Mouse (Mus musculus) limb, embryonic 11.5 days (tissue): ENCODE results near the gene Tmbim1. TPM values are rescaled to one million over a fixed set of nuclear protein-coding genes. Genes with fewer than 3 reads are reported as not detected.

Experiments
- ATAC-seq: fragments of 200-750 bp; cut with Nextera tagmentation; 2 replicates; pipeline ENCODE4 v1.8.0; 2017; ENCODE audit warnings: low read depth; ENCODE audit not compliant: insufficient number of reproducible peaks, low FRiP score, low TSS enrichment
- DNase-seq: peaks from one replicate; pipeline ENCODE4 v3.0.0-alpha.2; 2015; ENCODE audit warnings: low spot score
- H3K27ac ChIP-seq: fragments of 300-500 bp; sonication (generic); replicated peaks from 2 replicates; pipeline ENCODE4 v1.5.1; 2014; ENCODE audit warnings: low read depth, mild to moderate bottlenecking, low read length
- H3K27me3 ChIP-seq: fragments of 300-500 bp; sonication (generic); 2 replicates; pipeline ENCODE4 v1.6.1; 2014; ENCODE audit warnings: mild to moderate bottlenecking, low read length, mixed read lengths; ENCODE audit not compliant: control insufficient read depth, insufficient read depth
- H3K36me3 ChIP-seq: fragments of 300-500 bp; sonication (generic); 2 replicates; pipeline ENCODE4 v1.6.1; 2014; ENCODE audit warnings: mild to moderate bottlenecking, low read length, moderate library complexity, mixed read lengths; ENCODE audit not compliant: control insufficient read depth, insufficient read depth
- H3K4me1 ChIP-seq: fragments of 300-500 bp; sonication (generic); 2 replicates; pipeline ENCODE4 v1.6.1; 2014; ENCODE audit warnings: low read length, mixed read lengths; ENCODE audit not compliant: control insufficient read depth, insufficient read depth
- H3K4me2 ChIP-seq: fragments of 300-500 bp; sonication (generic); 2 replicates; pipeline ENCODE4 v1.6.1; 2014; ENCODE audit warnings: low read depth, mild to moderate bottlenecking, moderate library complexity; ENCODE audit not compliant: severe bottlenecking
- H3K4me3 ChIP-seq: fragments of 300-500 bp; sonication (generic); 2 replicates; pipeline ENCODE4 v1.5.1; 2014; ENCODE audit warnings: low read depth, low read length
- H3K9ac ChIP-seq: fragments of 300-500 bp; sonication (generic); 2 replicates; pipeline ENCODE4 v1.6.1; 2014; ENCODE audit warnings: mild to moderate bottlenecking, low read length
- H3K9me3 ChIP-seq: fragments of 300-500 bp; sonication (generic); 2 replicates; pipeline ENCODE4 v1.6.1; 2016; ENCODE audit warnings: low read length; ENCODE audit not compliant: control insufficient read depth
- WGBS: fragments of 180-500 bp; shearing (Covaris S2); extraction: QIAGEN DNeasy Blood & Tissue Kit; methylation state at CpG from one replicate; pipeline ENCODE4 v1.1.7; 2014; 5-methylcytosine and 5-hydroxymethylcytosine counted together
- polyA plus RNA-seq: library from polyadenylated mRNA; unstranded; fragments of >200 nt; fragmentation: Nextera tagmentation; extraction: Ambion mirVana; gene quantifications from 2 replicates; pipeline ENCODE4 v1.2.1, GENCODE M21; 2014

Tmbim1 gene
- polyA plus RNA-seq, 1 experiment from 2014 or later, result 10.5 TPM

DNA sequence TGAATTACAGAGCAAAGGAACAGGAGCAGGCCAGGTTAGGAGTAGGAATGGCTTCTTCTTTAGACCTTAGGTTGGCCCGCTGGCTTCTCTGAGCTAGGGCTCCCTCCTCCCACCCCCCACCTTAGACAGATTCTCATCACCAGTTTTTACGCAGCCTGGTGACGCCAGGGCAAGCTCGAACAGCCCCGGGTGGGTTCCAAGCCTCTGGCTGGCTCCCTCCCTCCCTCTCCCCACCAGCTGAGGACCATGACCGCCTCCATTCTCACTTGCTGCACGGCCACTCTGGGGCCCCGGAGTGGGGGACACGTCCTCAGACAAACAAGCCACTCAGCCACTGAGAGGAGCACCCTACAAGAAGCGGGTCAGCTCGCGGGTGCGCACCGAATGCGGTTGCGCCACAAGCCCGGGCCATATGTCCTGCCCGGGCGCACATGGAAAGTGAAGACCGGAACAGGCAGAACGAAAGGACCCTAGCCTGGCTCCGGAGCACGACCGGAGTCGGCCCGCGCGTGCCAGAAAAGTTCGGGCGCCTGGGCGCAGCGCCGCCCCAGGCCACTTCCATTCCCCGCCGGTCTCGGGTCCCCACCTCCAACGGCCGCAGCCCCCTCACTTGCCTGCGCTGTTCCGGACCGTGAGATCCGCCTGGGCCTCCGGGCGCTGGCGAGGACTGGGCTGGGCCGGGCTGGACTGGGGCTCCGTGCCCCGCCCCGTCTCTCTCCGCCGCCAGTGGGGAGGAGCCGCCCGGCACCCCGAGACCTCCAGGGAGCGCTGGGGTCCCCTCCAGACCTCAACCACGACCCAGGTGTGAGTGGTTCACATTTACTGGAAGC lies 1.7 kb downstream of the Tmbim1 start:
- peak overlapping the region; percentile 71 for H3K9ac ChIP-seq
- H3K36me3 ChIP-seq, result no peaks in the 10 kb centered on the region
- H3K4me2 ChIP-seq, result peak overlapping the region; percentile 86
- H3K9me3 ChIP-seq, result no peaks in the 10 kb centered on the region
- DNase-seq (peak; percentile 71), ATAC-seq (peak; percentile 81)
- WGBS, result under 1% methylated on average over 56 of the region's 56 CpGs
- peak overlapping the region; percentile 60 for H3K4me3 ChIP-seq
- H3K27me3 ChIP-seq, result no peaks in the 10 kb centered on the region
- peak overlapping the region; percentile 22; the same call in 1 of the 2 replicates for H3K27ac ChIP-seq
- H3K4me1 ChIP-seq, result peaks cover 7% of the 10 kb centered on the region; the same call in 1 of the 2 replicates

DNA sequence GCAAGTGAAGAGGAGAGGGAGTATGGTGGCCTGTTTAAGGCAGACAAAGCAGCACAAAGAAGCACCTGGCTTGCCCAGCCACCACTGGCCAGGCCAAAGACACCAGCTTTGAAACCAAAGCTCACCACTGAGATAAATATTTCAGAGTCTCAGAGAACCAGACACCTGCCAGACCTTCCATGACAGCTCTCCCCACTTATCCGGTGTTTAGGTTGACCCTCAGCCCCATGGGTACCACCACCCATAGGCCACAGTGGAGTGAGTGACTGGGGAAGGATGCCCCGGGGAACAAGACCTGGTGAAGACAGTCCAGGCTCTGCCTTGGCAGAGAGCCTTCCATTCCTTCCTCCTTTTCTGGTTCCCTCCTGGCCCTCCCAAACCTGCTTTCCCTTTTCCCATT lies 2.6 kb downstream of the Tmbim1 start:
- Histone ChIP-seq H3K4me3 (no peak overlapping the region), H3K27me3 (no peaks in the 10 kb centered on the region), H3K27ac (no peak overlapping the region), H3K9ac (no peak overlapping the region), H3K36me3 (no peaks in the 10 kb centered on the region), H3K4me1 (peaks cover 7% of the 10 kb centered on the region; the same call in 1 of the 2 replicates), H3K4me2 (no peak overlapping the region), H3K9me3 (no peaks in the 10 kb centered on the region)
- no peak for ATAC-seq
- DNase-seq, result no peak
- 77% methylated on average over 2 of the region's 2 CpGs for WGBS

DNA sequence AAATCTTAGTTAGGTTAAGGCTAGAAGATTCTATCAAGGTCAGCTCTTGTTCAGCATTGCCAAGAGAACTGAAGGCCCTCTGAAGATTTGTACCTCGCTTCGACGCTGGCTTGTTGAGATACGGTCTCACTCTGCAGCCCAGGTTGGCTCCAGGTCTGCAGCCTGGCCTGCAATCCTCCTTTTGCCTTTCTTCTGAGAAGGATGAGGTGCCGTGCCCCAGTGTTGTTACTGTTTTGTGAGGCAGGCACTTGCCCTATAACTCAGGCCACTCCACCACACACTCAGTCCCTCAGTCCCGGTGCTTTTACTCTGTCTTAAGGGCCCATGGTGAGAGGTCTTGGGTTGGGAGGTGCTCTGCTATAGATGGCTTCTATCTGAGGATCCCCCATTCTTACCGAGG lies 3.2 kb downstream of the Tmbim1 start:
- Histone ChIP-seq H3K4me3 (no peak overlapping the region), H3K4me1 (peaks cover 7% of the 10 kb centered on the region; the same call in 1 of the 2 replicates), H3K27ac (no peak overlapping the region), H3K27me3 (no peaks in the 10 kb centered on the region), H3K9ac (no peak overlapping the region), H3K36me3 (no peaks in the 10 kb centered on the region), H3K9me3 (no peaks in the 10 kb centered on the region), H3K4me2 (no peak overlapping the region)
- no peak for DNase-seq
- ATAC-seq, result no peak
- 76% methylated on average over 7 of the region's 7 CpGs for WGBS

DNA sequence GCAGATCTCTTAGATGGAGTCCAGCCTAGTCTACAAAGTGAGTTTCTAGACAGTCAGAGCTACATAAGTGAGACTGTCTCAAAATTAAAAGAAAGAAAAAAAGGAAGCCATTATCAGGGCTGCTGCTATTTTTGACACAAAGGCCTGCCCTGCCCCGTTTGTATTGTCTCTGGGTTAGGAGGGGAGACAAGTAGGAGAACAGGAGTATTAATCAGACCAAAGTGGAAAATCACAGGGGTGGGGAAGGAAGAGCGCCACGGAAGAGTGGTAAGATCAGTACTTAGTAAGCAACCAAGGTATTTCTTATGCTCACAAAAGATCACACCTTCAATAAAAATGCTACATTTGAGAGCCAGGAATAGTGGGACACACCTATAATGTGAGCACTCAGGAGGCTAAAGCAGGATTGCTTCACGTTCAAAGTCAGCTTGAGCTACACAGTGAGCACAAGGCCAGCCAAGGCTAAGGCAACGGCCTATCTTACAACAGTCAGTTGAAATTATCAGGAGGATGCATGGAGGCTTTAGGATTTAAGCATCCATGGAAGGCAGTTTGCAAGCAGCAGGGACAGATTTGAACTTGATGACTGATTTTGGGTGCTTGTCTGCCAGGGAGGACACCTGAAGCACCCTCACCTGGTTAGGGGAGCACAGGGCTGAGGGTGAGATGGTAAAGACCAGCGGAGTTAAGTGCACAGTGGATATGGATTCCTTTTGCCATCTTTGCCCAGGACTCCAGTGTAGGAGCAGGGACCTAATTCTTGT lies 4.9 kb downstream of the Tmbim1 start:
- Histone ChIP-seq H3K4me1 (peaks cover 19% of the 10 kb centered on the region), H3K4me2 (no peak overlapping the region), H3K36me3 (no peaks in the 10 kb centered on the region), H3K9ac (no peak overlapping the region), H3K27ac (no peak overlapping the region), H3K9me3 (no peaks in the 10 kb centered on the region), H3K4me3 (no peak overlapping the region), H3K27me3 (no peaks in the 10 kb centered on the region)
- ATAC-seq (no peak), DNase-seq (no peak)
- 84% methylated on average over 6 of the region's 6 CpGs for WGBS

DNA sequence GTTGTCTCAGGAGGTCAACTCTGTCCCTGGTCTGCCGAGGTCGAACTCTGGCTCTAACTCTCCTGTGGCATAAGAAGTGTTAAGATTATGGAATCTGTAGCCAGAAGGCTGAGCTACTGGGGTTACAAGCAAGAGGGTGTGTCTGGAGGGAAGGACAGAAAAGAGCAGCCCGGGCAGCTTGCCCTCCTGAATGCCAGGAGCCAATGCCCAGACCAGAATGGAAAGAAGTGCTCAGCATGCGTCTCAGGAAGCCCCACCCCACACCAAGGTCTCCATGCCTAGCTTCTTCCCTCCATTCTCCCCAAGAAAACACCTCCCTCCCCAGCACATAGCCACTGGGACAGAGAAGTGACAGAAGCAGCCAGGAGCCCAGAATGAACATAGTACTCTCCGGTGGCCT lies 6.4 kb downstream of the Tmbim1 start:
- Histone ChIP-seq H3K4me2 (no peak overlapping the region), H3K9ac (no peak overlapping the region), H3K27me3 (no peaks in the 10 kb centered on the region), H3K36me3 (no peaks in the 10 kb centered on the region), H3K9me3 (no peaks in the 10 kb centered on the region), H3K4me1 (peaks cover 26% of the 10 kb centered on the region), H3K4me3 (no peak overlapping the region), H3K27ac (no peak overlapping the region)
- ATAC-seq (no peak), DNase-seq (no peak)
- 75% methylated on average over 5 of the region's 5 CpGs for WGBS

DNA sequence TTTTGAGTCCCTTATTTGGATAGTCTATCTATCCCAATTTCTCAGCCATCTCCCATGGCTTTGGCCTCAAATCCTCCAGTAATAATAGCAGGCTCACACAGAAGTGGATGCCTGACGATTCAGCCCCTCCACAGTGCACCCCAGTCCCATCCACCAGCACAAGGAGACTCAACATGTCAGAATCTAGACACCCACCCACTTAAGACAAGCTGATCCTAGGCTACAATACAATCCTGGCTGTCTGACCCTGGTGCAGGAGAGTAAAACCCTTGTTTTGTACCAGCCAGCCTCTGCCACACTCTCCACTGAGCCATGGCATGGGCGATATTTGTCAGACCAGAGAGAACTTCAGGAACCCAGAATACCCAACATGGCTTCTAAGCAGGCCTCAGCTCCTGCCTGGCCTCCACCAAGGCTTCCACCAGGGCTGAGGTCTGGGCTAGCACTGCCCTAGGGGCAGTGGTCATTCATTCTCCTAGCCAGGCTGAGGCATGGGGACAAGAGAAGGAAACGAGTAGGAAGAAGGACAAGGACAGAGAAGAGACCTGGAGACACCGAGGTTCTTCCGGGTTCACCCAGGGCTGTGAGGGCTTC lies 7.2 kb downstream of the Tmbim1 start:
- DNase-seq (no peak), ATAC-seq (no peak)
- Histone ChIP-seq H3K9me3 (no peaks in the 10 kb centered on the region), H3K36me3 (no peaks in the 10 kb centered on the region), H3K4me1 (peaks cover 26% of the 10 kb centered on the region), H3K27ac (no peak overlapping the region), H3K9ac (no peak overlapping the region), H3K4me3 (no peak overlapping the region), H3K27me3 (no peaks in the 10 kb centered on the region), H3K4me2 (no peak overlapping the region)
- WGBS, result 86% methylated on average over 5 of the region's 5 CpGs

DNA sequence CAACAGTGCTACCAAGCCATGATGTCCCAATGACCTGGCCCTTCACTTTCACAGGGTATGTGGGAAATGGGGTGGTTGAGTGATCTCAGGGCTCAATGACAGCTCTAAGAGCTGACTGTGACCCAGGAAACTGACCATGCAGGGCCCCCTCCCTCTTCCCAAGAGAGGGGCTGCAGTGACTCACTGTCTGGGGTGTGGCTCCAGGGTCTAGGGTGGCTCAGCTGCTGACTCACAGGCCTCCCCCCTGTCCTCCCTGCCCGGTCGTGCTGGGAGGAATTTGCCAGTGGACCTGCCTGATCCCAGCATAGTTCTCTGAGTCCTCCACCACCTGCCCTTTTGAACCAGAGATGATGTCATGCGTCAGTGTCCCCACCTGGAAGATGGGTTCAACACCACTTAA lies 8.2 kb downstream of the Tmbim1 start:
- H3K9ac ChIP-seq, result no peak overlapping the region
- ATAC-seq (no peak), DNase-seq (no peak)
- WGBS, result 68% methylated on average over 3 of the region's 3 CpGs
- H3K27ac ChIP-seq, result no peak overlapping the region
- no peaks in the 10 kb centered on the region for H3K36me3 ChIP-seq
- no peak overlapping the region for H3K4me3 ChIP-seq
- H3K4me2 ChIP-seq, result no peak overlapping the region
- no peaks in the 10 kb centered on the region for H3K9me3 ChIP-seq
- peaks cover 20% of the 10 kb centered on the region for H3K4me1 ChIP-seq
- no peaks in the 10 kb centered on the region for H3K27me3 ChIP-seq

DNA sequence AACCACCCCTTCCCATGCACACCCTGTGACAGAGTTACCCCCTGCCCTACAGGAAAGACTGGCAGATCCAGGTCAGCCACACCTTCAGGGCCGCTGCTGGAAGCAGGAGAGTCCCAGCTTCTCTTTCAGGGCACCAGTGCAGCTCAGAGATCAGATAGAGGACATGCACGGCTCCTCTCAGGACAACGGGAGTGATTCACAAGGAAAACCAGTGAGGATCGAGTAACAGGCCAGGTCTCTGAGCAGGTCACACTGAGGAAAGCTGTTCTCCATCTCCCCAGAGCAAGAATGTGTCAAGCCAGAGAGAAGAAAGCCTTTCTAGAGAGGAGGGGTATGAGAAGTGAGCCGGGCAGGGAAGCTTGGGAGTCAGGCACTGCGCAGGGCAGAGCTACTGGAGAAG lies 8.9 kb downstream of the Tmbim1 start:
- 0 out of 2 replicates have a peak overlapping the region, but pooled peaks have one; percentile 9 for H3K9ac ChIP-seq
- peak overlapping the region; percentile 81 for H3K27ac ChIP-seq
- H3K4me1 ChIP-seq, result peaks cover 19% of the 10 kb centered on the region
- no peak for ATAC-seq
- no peak for DNase-seq
- H3K27me3 ChIP-seq, result no peaks in the 10 kb centered on the region
- no peak overlapping the region for H3K4me3 ChIP-seq
- H3K9me3 ChIP-seq, result no peaks in the 10 kb centered on the region
- no peak overlapping the region for H3K4me2 ChIP-seq
- 52% methylated on average over 6 of the region's 6 CpGs for WGBS
- no peaks in the 10 kb centered on the region for H3K36me3 ChIP-seq
